Mouse (Mus musculus): ENCODE results near the gene Tnn.
A peak's percentile ranks its signal among the peaks of the same experiment; 100 is the strongest.

The Tnn gene

DNA sequence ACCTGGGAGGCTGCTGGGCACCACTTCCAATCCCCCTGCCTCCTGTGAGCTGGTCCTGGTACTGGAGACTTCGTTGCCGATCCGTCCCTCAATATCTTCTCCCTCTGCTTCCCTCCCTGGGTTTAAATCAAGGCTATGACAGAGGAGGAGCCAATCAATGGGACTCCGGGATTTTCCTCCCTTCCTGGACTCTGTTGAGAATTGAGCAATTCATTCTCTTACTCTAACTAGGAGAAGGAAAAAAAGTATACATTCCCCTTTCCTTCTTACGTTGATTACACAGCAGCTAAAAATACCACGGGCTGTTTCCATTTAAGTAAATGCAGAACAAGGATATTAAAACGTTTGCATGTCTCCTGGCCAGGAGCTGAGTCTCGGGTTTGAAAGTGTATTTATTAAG is at the start of gene Tnn:
Gene Tnn (minus strand): TSS at position 101 of the 400 bp plus-strand sequence.
- no peak for DNase-seq

- DNase-seq = no peak
Observed at GRCm38 (mm10) chr1:160195337-160195663, 41.9 kb upstream of the Tnn start.

GRCm38 (mm10) chr1:160194529-160195336 is 41.4 kb upstream of the Tnn start, which contains the start of gene Mrps14:
TSS of gene Mrps14 (plus strand) at chr1:160195215.
- peak; percentile 99 for DNase-seq

DNA sequence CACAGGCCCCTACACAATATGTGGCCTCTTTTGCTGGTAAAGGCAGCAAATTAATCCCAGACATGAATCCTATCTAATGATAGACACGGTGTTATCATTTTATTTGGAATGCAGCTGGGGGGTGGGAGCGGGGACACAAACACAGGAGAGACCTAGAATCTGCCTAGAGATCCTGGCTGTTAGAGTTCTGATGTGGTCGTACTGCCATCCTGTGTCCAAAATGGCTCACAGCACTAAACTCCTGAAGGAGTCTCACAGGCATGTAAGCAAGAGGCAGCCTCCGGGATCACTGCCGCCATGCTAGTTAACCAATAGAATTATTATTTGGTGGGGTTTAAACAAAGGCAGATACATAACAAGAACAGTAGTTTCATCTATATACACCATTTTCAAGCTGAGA is 31.1 kb upstream of the Tnn start:
- peak; percentile 6 to 14 for DNase-seq

- no peak for DNase-seq
Observed at GRCm38 (mm10) chr1:160181216-160181615, 27.8 kb upstream of the Tnn start.

- no peak for DNase-seq
Observed at GRCm38 (mm10) chr1:160176903-160177302, 23.5 kb upstream of the Tnn start.

- DNase-seq = no peak
Observed at GRCm38 (mm10) chr1:160166600-160166999, 13.2 kb upstream of the Tnn start.

DNA sequence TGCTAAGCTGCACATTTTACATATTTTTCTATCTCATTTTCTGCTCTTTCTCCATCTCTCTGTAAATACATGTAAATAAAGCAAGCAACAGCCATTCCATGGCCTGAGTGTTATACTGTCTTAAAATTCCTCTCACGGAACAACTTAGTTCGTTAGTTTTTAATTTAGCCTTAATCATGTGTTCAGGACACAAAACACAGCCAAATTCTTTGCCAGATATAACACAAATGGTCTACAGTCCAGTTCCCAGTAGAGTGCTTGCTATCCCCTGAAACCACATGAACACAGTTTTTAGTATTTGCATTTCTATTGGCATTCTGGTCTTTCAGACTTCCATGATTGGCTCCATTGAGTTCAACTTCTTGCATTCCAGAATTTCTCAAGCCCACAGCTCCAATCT is 4.8 kb upstream of the Tnn start:
- no peak for DNase-seq

- no peak for DNase-seq
Observed at GRCm38 (mm10) chr1:160150726-160151125, 2.7 kb downstream of the Tnn start.

DNA sequence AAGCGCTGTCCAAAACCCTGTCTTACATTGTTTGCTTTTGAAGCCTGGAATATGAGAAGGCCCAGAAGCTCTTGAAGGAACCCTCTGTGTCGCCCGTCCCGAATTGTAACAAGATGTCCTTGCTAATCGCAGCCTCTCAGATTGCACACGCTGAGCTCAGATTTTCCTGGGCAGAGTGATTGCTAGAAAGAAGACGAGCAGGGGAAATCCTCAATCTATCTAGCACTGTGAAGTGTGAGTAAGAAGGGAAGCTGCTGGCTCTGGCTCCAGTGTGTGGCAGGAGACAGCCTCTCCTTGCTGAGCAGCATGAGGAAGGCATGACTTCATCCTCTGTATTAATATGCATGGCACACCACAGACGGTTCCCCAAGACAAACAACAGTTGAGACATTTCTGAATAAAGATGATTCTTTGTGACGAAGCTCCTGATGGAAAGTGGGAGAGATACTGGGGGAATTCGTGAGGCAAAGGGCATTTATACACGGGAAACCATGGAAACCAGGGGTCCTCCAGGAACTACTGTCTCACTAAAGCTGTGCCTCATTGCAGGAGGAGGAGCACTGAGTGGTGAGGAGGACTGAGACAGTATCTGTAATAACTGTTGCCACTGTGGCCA is 4.0 kb downstream of the Tnn start:
- no peak for DNase-seq

DNA sequence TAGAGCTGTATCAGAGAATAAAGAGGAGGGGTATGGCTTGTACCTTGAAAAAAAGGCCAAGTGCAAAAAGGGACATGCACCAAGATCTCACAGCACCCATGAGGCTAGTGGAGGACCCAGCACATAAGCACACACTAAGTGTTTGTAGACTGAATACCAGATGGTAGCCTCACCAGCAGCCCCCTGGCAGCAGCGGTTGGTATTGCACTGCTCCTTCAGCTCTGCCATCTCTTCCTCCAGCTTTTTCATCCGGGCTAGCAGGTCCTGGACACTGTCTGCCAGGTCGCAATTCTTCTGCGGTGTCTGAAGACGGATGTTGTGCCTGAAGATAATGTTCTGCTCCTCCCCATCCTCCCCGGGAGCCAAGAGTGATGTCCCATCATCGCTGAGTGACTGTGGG is 6.1 kb downstream of the Tnn start:
- DNase-seq = no peak

DNA sequence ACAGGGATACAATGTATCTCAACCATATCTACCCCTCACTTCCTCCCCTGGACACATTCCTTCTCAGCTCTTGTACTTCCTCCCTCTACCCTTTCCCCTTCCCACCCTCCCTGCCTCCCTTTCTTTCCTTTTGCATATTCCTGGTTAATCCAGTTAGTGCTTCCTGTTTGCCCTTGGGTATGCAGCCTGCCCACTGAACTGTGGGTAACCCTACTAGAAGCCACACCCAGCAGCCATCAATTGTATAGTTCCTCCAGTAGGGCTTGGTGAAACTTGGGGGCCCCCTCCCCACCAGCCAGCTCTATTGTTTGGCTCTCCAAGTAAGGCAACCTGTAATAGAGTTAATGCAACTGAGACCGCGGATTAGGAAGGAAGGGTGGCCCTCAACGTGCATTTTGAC is 7.8 kb downstream of the Tnn start:
- no peak for DNase-seq

DNA sequence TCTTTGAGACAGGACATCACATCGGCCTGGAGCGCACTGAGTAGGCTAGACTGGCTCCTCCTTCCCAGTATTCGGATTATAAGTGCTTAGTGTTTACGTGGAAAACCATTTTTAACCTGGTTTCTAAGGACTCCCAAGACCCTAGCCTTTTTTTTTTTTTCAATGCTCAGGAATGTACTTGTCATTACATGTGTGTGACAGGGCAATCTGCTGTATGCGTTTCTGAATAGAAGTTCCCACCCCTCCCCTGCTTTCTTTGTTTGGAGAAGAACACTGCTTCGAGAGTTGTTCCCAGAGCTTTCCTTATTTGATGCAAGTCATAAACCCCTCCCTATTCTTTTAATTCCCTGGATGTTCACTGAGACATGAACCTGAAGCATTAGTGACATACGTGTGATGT is 9.0 kb downstream of the Tnn start:
- no peak for DNase-seq

- no peak for DNase-seq
Observed at GRCm38 (mm10) chr1:160136362-160136890, 17.0 kb downstream of the Tnn start.

GRCm38 (mm10) chr1:160133464-160134079 is 19.8 kb downstream of the Tnn start:
- DNase-seq = peak in 1 of 2 experiments; percentile 21

DNA sequence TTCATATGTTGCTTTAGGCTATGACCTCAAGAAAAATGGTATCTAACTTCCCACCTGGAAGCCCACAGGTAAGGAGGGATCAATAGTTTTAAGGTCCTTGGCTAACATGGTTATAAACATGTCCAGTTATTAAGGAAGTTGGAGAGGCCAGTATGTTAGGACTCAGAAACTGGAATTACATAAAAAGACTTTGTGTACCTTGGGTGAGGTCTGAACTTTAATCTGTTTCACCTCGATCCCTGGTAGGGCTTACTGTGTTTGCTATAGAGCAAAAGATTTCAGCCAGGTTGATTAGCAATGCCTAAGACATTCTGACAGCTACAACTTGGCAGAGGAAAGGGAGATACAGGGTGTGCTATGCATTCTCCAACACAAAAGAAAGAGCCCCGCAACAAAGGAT is 29.4 kb downstream of the Tnn start:
- DNase-seq = no peak

DNA sequence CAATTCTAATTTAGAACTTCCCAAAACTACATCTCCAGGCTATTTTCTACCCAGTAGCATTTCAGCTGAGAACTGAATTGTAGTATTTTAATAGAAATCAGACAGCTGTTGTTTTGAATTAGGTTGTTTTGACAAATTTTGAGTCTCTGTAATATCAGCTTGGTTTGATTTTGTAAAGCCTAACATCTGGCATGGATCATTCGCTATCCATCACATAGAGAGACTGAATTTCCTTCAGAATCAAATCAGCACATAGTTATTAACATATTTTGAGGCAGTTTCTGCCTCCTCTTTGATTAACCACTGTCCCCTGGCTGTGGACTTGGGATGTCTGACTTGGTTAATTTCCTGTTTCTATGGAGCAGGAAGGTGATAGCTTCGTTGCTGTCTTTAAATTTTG is 44.8 kb downstream of the Tnn start:
- no peak for DNase-seq

DNA sequence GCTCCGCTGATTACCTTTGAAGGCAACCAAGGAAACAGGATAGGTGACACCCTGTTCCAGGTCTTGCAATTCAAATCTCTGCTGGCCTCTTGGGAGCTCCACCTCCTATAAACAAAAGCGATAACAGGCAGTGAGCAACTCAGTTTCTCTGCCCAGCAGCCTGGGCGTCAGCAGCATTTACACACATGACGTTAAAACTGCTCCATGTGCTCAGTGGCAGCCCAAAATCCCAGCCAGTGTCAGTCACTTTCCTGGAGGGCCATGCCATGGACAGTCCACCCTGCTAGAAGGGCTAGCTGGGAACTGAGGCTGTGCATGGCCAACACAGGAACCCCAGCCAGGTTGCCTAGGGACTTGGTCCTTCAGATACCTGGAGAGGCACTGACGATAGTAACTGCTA is 48.0 kb downstream of the Tnn start:
- peak; percentile 14 to 43 for DNase-seq

DNA sequence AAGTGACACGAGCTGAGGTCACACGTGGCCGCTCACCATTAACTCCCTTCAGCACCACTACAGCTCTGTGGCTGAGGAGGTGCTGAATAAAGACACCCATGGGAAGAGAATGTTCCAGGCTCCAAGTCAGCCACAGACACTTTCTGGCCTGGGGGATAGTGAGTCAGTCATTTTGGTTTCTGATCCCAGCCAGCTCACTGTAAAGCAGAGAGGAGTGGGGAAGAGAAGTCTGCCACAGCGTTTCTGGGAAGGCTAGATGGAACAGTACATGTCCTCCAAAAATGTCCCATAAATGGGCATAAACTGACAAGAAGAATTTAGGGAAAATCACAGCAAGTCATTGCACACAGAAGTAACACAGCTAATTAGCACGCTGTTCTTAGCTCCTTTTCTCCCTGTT is 52.4 kb downstream of the Tnn start:
- no peak for DNase-seq

- peak in 1 of 2 experiments; percentile 10 for DNase-seq
Observed at GRCm38 (mm10) chr1:160099659-160100302, 53.6 kb downstream of the Tnn start.

GRCm38 (mm10) chr1:160086651-160087050 is 66.7 kb downstream of the Tnn start:
- DNase-seq = no peak

- no peak for DNase-seq
Observed at GRCm38 (mm10) chr1:160084239-160084638, 69.1 kb downstream of the Tnn start.

DNA sequence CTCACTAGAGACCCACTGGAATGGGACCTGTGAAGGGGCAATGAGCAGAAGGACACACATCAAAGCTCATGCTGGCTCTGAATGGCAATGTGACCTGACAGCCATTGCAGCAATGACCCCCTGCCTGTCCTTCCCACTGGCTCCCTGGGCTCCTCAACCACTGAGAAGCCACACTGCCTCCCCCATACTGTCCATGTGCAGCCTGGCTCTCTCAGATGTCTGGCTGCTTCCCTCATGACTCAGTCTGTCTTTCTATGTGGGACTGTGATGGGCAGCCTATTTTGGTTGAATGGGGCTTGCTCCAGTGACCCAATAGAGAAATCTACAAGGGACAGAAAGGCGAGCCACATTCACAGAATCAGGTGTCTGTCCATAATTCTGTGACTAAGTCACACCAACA is 70.7 kb downstream of the Tnn start:
- no peak for DNase-seq
